Mouse (Mus musculus) forebrain, embryonic 10.5 days (tissue): ENCODE measurements around the gene Fam163b. TPM values are rescaled to one million over a fixed set of nuclear protein-coding genes. Genes with fewer than 3 reads are reported as not detected.

Experiments
- DNase-seq: peaks from one replicate; pipeline ENCODE4 v3.0.0-alpha.2; 2017; ENCODE audit warnings: low spot score; ENCODE audit errors: extremely low spot score
- H3K27ac ChIP-seq: fragments of 300-500 bp; sonication (generic); 2 replicates; pipeline ENCODE4 v1.5.1; 2016; ENCODE audit warnings: mild to moderate bottlenecking
- H3K27me3 ChIP-seq: fragments of 300-500 bp; sonication (generic); 2 replicates; pipeline ENCODE4 v1.6.1; 2016; ENCODE audit warnings: mild to moderate bottlenecking; ENCODE audit not compliant: poor library complexity, severe bottlenecking
- H3K36me3 ChIP-seq: fragments of 300-500 bp; sonication (generic); replicated peaks from 2 replicates; pipeline ENCODE4 v1.6.1; 2016; ENCODE audit warnings: mild to moderate bottlenecking, moderate library complexity
- H3K4me1 ChIP-seq: fragments of 300-500 bp; sonication (generic); 2 replicates; pipeline ENCODE4 v1.6.1; 2016
- H3K4me3 ChIP-seq: fragments of 300-500 bp; sonication (generic); 2 replicates; pipeline ENCODE4 v1.5.1; 2016; ENCODE audit warnings: mild to moderate bottlenecking, moderate library complexity
- H3K9me3 ChIP-seq: fragments of 300-500 bp; sonication (generic); 2 replicates; pipeline ENCODE4 v1.6.1; 2016; ENCODE audit warnings: mild to moderate bottlenecking, moderate library complexity
- WGBS: fragments of 180-500 bp; shearing (Covaris S2); methylation state at CpG from one replicate; pipeline ENCODE4 v1.1.7; 2016; 5-methylcytosine and 5-hydroxymethylcytosine counted together
- polyA plus RNA-seq: library from polyadenylated mRNA; unstranded; fragments of >200 nt; fragmentation: Nextera tagmentation; extraction: Ambion mirVana; gene quantifications from 2 replicates; pipeline ENCODE4 v1.2.1, GENCODE M21; 2016

Fam163b gene
- polyA plus RNA-seq, 1 experiment from 2014 or later, result 0.05 TPM

DNA sequence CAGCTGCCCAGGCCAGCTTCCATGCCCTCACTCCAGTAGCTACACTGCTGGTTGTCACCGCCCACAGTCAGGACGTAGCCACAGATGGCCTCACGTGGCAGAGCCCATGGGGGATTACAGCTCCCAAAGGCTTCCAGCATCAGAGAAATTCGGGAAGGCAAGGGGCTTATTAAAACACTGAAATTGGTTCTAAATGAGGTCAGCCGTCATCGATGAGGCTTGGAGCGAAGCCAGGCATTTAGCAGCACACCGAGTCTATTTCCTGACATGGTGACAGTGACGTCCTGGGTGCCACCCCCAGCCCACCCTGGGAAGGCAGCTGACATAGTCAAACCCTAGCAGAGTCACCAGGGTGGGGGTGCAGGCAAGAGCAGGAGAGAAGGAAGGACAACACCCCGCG, 20.4 kb upstream of the Fam163b start:
- H3K27me3 ChIP-seq, result peaks cover 6% of the 10 kb centered on the region; the same call in 1 of the 2 replicates
- peaks cover 18% of the 10 kb centered on the region for H3K4me1 ChIP-seq
- 78% methylated on average over 11 of the region's 11 CpGs for WGBS
- no peaks in the 10 kb centered on the region for H3K36me3 ChIP-seq
- no peak for DNase-seq
- no peak overlapping the region for H3K4me3 ChIP-seq
- H3K27ac ChIP-seq, result no peak overlapping the region
- H3K9me3 ChIP-seq, result no peaks in the 10 kb centered on the region

DNA sequence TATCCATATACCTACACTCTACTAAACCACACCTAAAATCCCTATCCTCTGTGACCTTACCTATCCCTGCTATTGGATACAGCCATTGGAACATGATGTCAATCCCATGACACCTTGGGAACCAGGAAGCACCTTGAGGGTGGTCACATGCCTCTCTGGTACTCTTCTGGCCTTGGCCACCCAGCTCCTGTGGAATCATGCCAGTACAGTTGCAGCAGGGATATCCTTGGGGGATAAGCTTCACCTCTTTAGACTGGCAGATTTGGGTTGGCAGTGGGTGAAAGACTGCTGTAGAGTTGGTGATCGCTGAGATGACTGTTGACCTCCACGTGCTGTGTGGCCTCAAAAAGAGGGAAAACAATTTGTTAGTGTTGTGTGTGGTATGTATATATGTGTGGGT, 19.2 kb upstream of the Fam163b start:
- 88% methylated on average over 2 of the region's 2 CpGs for WGBS
- no peak overlapping the region for H3K4me3 ChIP-seq
- H3K27me3 ChIP-seq, result peaks cover 6% of the 10 kb centered on the region; the same call in 1 of the 2 replicates
- H3K36me3 ChIP-seq, result no peaks in the 10 kb centered on the region
- H3K9me3 ChIP-seq, result no peaks in the 10 kb centered on the region
- peaks cover 8% of the 10 kb centered on the region; the same call in 1 of the 2 replicates for H3K4me1 ChIP-seq
- no peak for DNase-seq
- no peak overlapping the region for H3K27ac ChIP-seq

DNA sequence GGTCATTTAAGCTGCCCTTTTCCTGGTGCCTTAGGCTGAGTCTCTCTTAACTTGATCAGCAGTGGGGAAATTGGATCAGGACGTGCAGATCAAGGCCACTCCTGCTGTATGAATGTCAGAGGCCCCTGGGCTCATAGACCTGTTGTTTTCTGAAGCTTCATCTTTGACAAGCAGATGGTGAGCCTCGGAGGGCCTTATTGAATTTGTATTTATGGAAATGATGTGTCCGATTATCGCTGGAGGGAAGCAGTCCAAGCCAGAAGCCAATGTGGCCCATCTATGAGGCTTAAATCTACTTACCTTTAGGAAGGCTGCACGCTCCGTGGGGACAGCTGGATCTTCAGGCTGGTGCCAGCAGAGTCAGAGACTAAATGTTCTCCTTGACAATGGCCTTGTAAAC, 14.3 kb upstream of the Fam163b start:
- Histone ChIP-seq H3K4me3 (no peak overlapping the region), H3K9me3 (no peaks in the 10 kb centered on the region), H3K4me1 (peaks cover 44% of the 10 kb centered on the region), H3K36me3 (no peaks in the 10 kb centered on the region), H3K27me3 (no peaks in the 10 kb centered on the region), H3K27ac (no peak overlapping the region)
- WGBS, result 79% methylated on average over 6 of the region's 6 CpGs
- DNase-seq, result no peak

- Histone ChIP-seq H3K27me3 (0 out of 2 replicates have a peak, but pooled peaks cover 4% of the 10 kb centered on the region), H3K9me3 (no peaks in the 10 kb centered on the region), H3K4me3 (no peak overlapping the region), H3K27ac (no peak overlapping the region), H3K36me3 (no peaks in the 10 kb centered on the region), H3K4me1 (peaks cover 48% of the 10 kb centered on the region)
- DNase-seq, result no peak
- 77% methylated on average over 10 of the region's 10 CpGs for WGBS
Measured at GRCm38 (mm10) chr2:27154466-27155185, 12.3 kb upstream of the Fam163b start.

- Histone ChIP-seq H3K27ac (peak overlapping the region; percentile 66), H3K36me3 (no peaks in the 10 kb centered on the region), H3K27me3 (0 out of 2 replicates have a peak, but pooled peaks cover 11% of the 10 kb centered on the region), H3K4me1 (peaks cover 50% of the 10 kb centered on the region), H3K9me3 (no peaks in the 10 kb centered on the region), H3K4me3 (no peak overlapping the region)
- DNase-seq, result peak; percentile 21
- WGBS, result 4% methylated on average over 2 of the region's 2 CpGs
Measured at GRCm38 (mm10) chr2:27149457-27149856, 7.2 kb upstream of the Fam163b start.

GRCm38 (mm10) chr2:27146840-27147239, 4.5 kb upstream of the Fam163b start:
- Histone ChIP-seq H3K9me3 (no peaks in the 10 kb centered on the region), H3K4me1 (peaks cover 34% of the 10 kb centered on the region), H3K27me3 (peaks cover 31% of the 10 kb centered on the region), H3K27ac (no peak overlapping the region), H3K4me3 (no peak overlapping the region), H3K36me3 (no peaks in the 10 kb centered on the region)
- 87% methylated on average over 6 of the region's 6 CpGs for WGBS
- DNase-seq, result no peak

DNA sequence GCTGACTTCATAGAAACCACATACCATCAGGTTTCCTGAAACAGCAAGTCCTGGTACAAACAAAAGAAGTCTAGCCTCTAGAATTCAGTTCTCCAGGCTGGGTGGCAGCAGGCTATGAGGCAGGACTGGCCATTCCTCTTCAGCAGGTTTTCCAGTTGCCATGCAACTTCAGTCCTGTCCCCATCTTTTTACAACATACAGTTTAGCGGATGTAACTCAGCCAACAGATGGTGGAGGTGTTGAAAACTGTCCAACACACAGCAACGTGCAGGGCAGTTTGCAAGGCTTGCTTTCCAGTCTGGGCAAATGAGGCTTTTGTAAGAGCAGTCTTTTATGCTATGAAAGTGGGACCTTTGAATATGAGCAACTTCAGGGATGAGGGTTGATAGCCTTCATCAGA, 2.7 kb upstream of the Fam163b start:
- Histone ChIP-seq H3K4me3 (no peak overlapping the region), H3K27ac (no peak overlapping the region), H3K27me3 (peaks cover 46% of the 10 kb centered on the region), H3K9me3 (no peaks in the 10 kb centered on the region), H3K4me1 (peaks cover 33% of the 10 kb centered on the region), H3K36me3 (no peaks in the 10 kb centered on the region)
- WGBS, result 81% methylated on average over 2 of the region's 2 CpGs
- DNase-seq, result no peak

DNA sequence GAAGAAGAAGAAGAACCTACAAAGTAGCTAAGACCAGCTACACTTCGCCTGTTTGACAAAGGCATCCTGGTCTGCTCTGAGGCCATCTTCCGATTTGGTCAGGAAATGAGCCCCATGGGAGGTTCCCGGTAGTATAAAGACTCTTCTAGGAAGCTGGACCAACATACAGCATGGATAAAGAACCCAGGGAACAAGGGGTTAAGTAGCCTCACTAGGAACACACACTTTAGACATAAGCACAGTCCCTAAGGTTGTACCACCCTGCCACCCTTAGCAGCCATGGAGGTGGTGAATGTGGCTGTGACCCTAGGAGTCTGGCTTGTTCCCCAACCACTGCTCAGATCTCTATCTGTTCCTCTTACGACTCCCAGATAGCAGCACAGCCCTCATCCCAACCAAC, 3.9 kb downstream of the Fam163b start:
- H3K27me3 ChIP-seq, result peaks cover 46% of the 10 kb centered on the region
- H3K36me3 ChIP-seq, result no peaks in the 10 kb centered on the region
- H3K9me3 ChIP-seq, result no peaks in the 10 kb centered on the region
- 79% methylated on average over 4 of the region's 4 CpGs for WGBS
- no peak for DNase-seq
- H3K4me1 ChIP-seq, result peaks cover 11% of the 10 kb centered on the region
- H3K27ac ChIP-seq, result no peak overlapping the region
- no peak overlapping the region for H3K4me3 ChIP-seq

DNA sequence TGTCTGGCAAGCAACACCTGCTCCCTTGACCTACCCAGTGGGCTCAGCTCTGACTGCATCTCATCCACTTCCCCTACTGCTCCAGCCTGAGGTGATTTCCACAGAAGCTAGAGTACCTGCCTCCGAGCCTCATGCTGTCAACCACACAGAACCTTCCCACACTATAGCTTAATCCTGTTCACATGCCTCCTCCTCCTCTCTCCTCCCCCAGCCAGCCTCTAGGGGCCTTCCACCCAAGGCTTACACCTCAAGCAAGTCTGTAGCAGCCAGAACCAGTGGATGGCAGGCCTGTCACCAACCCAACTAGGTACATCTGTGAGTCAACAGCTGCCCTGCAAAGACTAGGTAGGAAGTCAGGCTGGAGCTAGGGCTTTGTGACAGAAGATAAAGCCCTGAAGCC, 5.5 kb downstream of the Fam163b start:
- Histone ChIP-seq H3K36me3 (no peaks in the 10 kb centered on the region), H3K4me1 (peaks cover 3% of the 10 kb centered on the region), H3K27me3 (peaks cover 31% of the 10 kb centered on the region), H3K4me3 (no peak overlapping the region), H3K27ac (no peak overlapping the region), H3K9me3 (no peaks in the 10 kb centered on the region)
- no peak for DNase-seq
- WGBS, result 67% methylated on average over 1 of the region's 1 CpGs

DNA sequence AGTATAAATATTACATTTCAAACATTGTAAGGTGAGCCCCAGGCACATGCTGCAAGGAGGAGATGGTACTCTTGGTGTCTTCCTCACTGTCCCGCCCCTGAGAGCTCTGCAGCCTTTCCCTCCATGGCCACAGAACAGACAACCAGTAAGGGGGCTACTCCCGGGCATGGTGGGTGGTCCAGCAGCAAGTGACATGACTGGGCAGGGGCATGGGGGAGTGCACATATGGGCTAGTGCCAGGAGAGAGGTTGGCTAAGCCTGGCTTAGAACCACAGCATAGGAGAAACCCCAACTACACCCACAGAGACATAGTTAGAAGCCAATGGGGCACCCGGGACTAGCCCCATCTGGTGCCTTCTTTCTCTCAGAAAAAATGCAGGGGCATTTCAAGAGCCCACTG, 6.0 kb downstream of the Fam163b start:
- H3K4me3 ChIP-seq, result no peak overlapping the region
- no peak for DNase-seq
- no peaks in the 10 kb centered on the region for H3K9me3 ChIP-seq

GRCm38 (mm10) chr2:27135935-27136334, 6.4 kb downstream of the Fam163b start:
- no peak for DNase-seq
- WGBS, result 89% methylated on average over 5 of the region's 5 CpGs

More for the DNA sequence above, 6.0 kb downstream of the Fam163b start:
- Histone ChIP-seq H3K4me1 (no peaks in the 10 kb centered on the region; the same call in 1 of the 2 replicates), H3K27me3 (peaks cover 26% of the 10 kb centered on the region), H3K27ac (no peak overlapping the region), H3K36me3 (no peaks in the 10 kb centered on the region)
- 76% methylated on average over 3 of the region's 3 CpGs for WGBS

GRCm38 (mm10) chr2:27128990-27129389, 13.3 kb downstream of the Fam163b start:
- no peak overlapping the region for H3K4me3 ChIP-seq
- 83% methylated on average over 3 of the region's 3 CpGs for WGBS
- DNase-seq, result no peak
- peaks cover 13% of the 10 kb centered on the region; the same call in 1 of the 2 replicates for H3K27me3 ChIP-seq
- no peak overlapping the region for H3K27ac ChIP-seq
- H3K9me3 ChIP-seq, result no peaks in the 10 kb centered on the region
- H3K4me1 ChIP-seq, result peaks cover 10% of the 10 kb centered on the region
- no peaks in the 10 kb centered on the region for H3K36me3 ChIP-seq

More at GRCm38 (mm10) chr2:27135935-27136334, 6.4 kb downstream of the Fam163b start:
- Histone ChIP-seq H3K36me3 (no peaks in the 10 kb centered on the region), H3K27me3 (peaks cover 22% of the 10 kb centered on the region), H3K27ac (no peak overlapping the region), H3K4me1 (no peaks in the 10 kb centered on the region; the same call in 1 of the 2 replicates), H3K9me3 (no peaks in the 10 kb centered on the region), H3K4me3 (no peak overlapping the region)

GRCm38 (mm10) chr2:27126496-27126895, 15.8 kb downstream of the Fam163b start:
- H3K4me3 ChIP-seq, result no peak overlapping the region
- WGBS, result 69% methylated on average over 4 of the region's 4 CpGs
- peaks cover 29% of the 10 kb centered on the region for H3K4me1 ChIP-seq
- H3K36me3 ChIP-seq, result no peaks in the 10 kb centered on the region
- H3K27ac ChIP-seq, result no peak overlapping the region
- DNase-seq, result no peak
- H3K27me3 ChIP-seq, result peaks cover 13% of the 10 kb centered on the region; the same call in 1 of the 2 replicates
- no peaks in the 10 kb centered on the region for H3K9me3 ChIP-seq
